Mouse (Mus musculus): ENCODE measurements at regions not wholly inside any gene's neighbourhood (a gene's known extent, or its start where the extent isn't known, plus 50 kb on each side); places are given as distances from the start of the nearest gene placed in this dataset.

DNA sequence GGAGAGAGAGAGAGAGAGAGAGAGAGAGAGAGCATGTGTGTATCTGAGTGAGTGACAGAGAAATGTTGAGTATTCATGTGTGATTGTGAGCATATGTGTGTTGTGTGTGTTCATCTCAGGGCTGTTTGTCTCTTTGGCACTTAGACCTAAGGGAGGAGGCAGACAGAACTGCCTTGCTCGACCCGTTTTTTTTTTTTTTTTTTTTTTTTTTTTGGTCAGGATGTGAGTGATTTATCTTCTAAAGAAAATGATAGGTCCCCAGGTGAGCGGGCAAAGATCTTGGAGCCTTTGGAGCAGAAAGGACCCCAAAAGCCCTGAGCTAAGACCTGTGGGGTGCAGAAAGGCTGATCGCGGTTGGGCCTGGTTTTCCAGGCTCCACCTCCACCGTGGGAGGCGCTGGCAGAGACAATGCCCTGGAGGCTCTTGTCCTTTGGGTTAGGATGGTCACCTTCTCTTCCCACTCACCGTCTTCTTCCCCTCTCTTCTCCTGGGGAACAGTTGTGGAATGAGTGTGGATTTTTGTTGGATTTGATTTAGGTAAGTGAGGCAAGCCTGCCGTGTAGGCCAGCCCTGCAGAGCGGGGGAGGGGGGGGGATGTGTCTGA lies 147.1 kb upstream of the Ttc29 start:
- TF ChIP-seq POLR2A (IDR thresholded peaks at IDR 0.05; ENCODE audit: insufficient read depth, low read length) (no peak), CTCF (IDR thresholded peaks at IDR 0.05; ENCODE audit: low read depth, low read length) (no peak)

Measured in ES-Bruce4 (cell line).